Mouse (Mus musculus): ENCODE data around the gene Sh3bp5.

DNA sequence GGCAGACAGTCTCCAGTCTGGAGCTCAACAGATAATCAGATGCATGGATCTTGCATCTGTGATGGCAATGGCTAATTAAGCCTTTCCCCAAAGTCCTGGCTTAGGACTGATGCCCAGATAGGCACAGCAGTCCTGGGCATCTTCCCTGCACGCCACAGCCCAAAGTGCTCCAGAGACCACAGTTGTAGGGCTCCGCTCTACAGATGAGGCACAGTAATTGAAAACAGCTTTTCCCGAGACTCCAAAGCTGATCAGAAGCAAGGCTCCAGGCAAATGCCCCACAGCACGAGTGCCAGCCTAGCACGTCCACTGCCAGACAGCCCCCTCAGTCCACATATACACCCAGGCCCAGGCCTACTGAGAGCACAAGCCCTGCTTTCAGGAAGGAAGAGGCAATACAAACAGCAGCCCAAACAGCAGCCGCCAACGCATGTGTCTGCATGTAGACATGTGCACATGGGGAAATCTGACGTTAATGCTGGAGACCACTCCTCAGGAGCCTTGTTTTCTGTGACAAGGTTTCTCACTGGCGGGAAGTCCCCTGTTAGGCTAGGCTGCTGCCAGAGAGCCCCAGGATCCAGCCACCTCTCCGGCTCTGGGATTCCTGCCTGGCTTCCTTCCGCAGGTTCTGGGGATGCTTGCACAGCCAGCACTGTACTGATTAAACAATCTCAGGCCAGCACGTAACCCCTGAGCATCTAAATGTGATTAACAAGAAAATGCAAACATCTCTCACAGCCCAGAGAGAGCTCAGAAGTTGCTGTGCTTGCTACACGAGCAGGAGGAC, 47.6 kb downstream of the Sh3bp5 start:
- TF ChIP-seq CTCF (IDR thresholded peaks at IDR 0.05; ENCODE audit: low read depth, low read length) (no peak), POLR2A (IDR thresholded peaks at IDR 0.05; ENCODE audit: borderline replicate concordance, low read depth, low read length) (no peak)

Measured in bone marrow macrophage, adult 2 months (primary cell).